Mouse (Mus musculus) G1E-ER4 (cell line): ENCODE data around the gene Gipr. TPM values are rescaled to one million over a fixed set of nuclear protein-coding genes. Genes with fewer than 3 reads are reported as not detected.

ENCODE experiments used
- GATA1 ChIP-seq: IDR thresholded peaks from one replicate; pipeline ENCODE4 v1.8.0; 2012; ENCODE audit warnings: low read length, inconsistent platforms
- polyA plus RNA-seq: library from polyadenylated mRNA; stranded (reverse); fragments of >175 nt; gene quantifications from 2 replicates; pipeline ENCODE4 v1.2.3, GENCODE M21; 2012

The Gipr gene
- polyA plus RNA-seq, 1 experiment: 3.0 TPM

DNA sequence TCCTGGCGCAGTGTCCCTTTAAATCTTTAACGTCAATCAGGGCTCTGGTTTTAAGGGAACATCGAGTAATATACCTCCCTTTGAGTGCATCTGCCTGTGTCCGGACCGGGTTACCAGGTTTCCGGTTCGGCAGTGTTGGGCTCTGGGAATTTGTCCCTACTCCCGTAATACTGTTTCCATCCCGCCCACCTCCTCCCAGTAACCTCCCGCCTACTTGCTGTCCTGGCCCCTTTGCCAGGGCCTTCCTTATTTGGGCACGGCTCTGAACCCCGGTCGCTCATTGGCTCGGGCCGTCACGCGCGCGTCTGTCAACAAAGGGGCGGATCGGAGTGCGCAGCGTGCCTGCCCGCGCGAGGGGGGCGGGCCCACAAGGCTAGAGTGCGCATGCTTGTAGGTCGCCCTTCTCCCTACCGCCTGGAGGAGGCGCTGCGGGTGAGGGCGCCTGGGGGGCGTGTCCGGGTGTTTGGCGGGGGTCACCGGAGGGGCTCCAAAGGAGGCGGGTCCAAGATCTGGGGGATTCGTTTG, 34.5 kb downstream of the Gipr start:
- TF ChIP-seq GATA1: no peak

DNA sequence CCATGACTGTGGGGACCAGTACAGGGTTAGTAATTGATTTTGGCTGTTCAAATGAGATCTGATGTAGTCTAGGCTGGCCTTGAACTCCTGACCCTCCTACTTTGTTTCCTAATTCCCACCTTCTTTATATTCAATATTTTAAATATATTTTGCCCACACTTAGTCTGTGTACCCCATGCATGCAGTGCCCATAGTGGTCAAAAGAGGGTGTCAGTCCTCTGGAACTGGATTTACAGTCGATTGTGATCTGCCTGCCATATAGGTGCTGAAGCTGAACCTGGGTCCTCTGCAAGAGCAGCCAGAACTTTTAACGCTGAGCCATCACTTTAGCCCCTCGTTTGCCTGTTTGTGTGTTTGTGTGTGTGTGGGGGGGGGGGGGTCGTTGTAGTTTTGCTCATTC, 35.3 kb downstream of the Gipr start:
- no peak for TF ChIP-seq GATA1

DNA sequence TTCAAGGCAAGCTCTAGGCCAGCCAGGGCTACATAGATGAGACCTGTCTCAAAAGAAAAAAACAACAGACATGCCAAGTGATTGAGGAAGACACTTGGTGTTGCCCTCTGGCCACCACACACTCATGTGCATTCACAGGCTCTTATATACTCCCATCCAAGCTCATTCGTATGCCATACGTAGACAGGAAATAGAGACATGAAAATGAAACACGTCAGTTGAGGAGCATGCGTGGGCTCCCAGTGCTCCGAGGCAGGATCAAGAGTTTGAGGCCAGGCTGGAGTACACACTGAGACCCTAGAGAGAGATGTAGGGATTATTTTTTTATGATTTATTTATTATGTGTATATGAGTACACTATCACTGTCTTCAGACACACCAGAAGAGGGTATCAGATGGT, 36.5 kb downstream of the Gipr start:
- TF ChIP-seq GATA1: no peak

DNA sequence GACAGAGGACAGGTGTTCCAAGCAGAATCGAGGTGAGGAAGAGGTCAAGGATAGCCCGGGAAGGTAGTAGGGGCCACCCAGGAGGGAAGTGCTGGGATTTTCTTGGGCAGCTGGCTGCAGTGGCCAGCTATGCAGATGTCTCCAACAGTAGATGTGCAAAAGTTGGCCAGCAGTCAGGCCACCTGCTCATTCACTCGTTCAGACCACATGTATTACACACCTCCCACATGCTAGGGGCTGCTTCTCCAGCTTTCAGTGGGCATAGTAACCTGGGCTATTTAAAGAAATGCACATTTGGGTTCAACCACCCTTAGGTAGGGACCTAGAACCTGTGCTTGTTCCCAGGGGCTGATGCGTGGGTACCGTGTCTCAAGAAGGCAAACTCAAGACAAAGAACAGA, 38.2 kb downstream of the Gipr start:
- no peak for TF ChIP-seq GATA1

DNA sequence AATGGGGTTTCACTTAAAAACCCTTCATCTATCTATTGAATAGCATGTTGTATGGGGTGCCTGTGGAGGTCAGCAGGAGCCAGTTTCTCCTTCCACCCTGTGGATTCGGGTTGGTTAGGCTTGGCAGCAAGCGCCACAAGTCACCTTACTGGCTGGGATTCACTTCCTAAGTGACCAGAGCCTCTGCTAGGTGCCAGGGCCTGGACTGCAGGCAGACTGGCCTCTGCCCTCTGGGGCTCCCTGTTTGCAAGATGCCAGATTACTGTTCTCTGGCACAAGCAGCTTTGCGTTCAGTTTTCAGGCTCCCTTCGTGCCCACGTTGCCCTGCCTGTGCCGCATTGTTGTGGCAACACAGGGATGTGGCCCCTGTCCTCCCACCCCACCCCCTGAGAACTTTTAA, 41.2 kb downstream of the Gipr start:
- TF ChIP-seq GATA1: no peak

DNA sequence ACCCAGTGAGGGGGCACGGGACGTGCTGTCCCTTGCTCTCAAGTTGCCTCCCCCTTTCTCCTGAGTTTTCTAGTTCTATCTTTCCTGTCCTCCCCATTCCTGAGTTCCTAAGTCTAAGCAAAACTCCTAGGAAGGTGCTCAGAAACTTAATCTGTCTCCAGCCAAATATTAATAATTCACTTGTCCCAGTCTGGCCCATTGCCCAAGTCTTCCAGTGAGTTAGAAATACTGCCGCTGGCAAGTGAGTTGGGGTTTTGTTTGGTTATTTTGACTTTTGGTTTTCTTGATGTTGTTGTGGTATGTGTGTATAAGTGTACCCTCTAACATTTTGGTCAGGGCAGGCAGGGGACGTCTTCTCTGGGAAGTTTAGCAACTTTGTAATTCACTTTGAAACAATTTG, 44.2 kb downstream of the Gipr start:
- no peak for TF ChIP-seq GATA1

DNA sequence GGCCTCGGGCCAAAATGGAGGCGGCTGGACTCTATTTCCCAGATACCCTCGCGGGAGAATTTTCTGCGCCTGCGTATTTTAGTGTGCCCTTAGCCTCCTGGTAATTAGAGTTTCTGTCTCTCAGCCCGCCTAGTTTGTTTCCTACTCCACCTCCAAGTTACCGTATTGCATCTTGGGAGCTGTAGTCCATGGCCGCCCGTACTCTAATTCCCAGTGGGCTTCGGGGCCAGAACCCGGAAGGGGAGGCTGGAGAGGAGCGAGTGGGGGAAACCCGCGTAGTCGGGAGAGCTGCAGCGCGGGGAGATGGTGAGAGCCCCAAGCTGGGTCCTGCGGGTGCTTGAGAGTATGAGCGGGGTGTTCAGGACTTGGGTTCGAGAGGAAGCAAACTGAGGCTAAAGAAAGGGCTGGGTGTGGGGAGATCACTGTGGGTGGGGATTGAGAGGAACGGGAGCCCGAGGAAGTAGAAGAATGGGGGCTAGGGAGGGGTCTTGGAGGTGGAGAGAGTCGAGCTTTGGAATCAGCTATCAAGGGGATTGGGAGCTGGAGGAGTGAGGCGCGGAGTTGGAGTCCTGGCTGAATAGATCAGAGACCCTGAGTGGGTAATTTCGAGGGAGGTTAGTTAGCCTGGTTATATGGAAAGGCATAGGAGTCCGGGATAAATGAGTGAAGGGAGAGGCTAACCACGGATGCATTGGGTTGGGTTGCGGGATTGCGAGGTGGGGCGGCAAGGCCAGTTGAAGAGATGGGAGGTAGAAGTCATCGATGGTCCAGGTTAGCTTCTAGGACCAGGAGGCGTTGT, 46.1 kb downstream of the Gipr start, which contains the start of gene Fbxo46:
Fbxo46 (plus strand) TSS at position 229 of the 799 bp plus-strand sequence.
- TF ChIP-seq GATA1: no peak

DNA sequence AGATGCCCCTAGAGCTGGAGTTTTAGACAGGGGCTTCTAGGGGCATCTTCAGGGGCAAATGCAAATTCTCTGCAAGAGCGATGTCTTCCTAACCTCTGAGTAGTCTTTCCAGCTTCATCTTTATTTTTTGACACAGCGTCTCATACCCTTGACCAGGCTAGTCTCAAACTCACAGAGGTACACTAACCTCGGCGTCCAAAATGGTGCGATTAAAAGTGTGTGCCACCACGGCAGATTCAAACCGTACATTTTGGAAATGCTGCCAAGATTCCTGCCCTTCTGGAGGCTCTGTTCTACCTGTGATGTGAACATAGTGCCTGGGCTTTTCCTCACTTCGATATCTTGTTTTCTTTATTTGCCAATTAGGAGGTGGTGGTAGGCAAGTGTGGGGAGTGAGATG, 46.8 kb downstream of the Gipr start:
- no peak for TF ChIP-seq GATA1

DNA sequence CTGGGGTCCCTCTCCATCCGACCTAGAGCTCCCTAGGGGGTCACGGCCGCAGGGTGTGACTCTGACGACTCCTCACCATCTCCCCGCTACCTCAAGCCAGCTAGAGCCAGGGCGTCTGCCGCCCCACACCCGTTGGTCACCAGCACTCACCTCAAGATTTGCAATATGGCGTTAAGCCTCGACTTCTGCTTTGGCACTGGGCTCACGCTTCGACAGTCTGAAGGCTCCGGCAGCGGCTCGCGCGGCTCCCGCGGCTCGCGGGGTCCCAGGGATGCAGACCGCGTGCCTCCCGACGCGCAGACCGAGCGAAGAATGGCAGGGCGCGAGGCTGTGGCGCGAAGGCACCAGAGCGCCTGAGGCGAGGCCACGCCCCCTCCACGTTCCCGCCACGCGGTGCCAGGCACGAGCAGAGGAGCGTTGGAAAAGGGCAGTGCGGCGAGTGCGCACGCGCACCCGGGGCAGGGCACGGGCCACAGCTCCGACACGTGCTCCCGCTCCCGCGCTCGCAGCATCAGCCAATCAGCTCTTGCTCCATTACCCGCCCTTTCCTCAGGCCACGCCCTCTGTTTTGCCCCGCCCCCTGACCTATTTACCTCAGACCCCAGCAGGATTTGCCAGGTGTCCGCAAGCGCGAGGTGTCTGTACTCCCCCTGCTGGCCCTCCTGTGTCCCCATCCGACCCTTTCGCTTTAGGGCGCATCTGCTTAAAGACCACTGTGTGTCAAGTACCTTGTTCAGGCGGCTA, 47.7 kb downstream of the Gipr start, which contains the start of gene Gm4969:
Gm4969 (minus strand) TSS at position 341 of the 744 bp plus-strand sequence.
- no peak for TF ChIP-seq GATA1

DNA sequence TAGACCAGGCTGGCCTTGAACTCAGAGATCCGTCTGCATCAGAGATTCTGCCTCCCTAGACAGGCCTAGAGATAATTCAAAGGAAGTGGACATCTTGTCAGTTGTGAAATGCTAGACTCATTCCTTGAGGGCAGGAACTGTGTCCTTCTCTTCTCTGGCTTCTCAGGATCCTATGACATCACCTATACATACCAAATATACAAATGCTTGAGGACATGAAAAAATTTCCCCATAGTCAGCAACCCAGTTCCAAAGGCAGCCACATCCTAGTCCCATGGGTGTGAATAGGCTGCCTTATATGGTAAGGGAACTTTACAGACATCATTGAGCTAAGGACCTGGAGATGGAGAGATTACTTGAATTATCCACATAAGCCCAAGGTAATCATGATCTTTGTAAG, 56.4 kb downstream of the Gipr start:
- no peak for TF ChIP-seq GATA1

DNA sequence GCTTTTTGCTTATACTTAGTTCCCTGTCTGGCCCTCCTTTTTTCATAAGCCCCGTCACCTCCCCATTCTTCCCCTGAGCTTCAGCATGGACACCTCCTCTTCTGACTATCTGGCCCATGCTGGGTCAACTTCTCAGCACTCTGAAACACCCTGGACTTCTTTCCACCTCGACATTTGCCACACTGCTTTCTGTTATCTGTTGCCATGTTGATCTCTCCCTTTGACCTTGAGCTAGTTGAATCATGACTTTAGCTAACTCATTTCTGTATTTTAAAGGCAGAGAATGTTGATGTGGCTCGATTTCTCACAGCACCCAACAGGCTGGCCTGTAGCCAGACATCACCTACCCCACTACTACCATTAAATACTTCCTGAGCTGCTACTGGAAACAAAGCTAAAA, 58.5 kb downstream of the Gipr start:
- TF ChIP-seq GATA1: no peak

Other genes starting within 250 kb of the Gipr start
- gene Nova2, start 240.2 kb downstream of the Gipr start, polyA plus RNA-seq: not detected in 2 replicates
- gene Nanos2, start 178.7 kb downstream of the Gipr start, polyA plus RNA-seq: not detected in 2 replicates
- gene Mypop, start 174.9 kb downstream of the Gipr start, polyA plus RNA-seq: 32.1 and 38.6 TPM in 2 replicates
- 175 and 217 TPM in 2 replicates for gene Irf2bp1, start 162.1 kb downstream of the Gipr start, polyA plus RNA-seq
- gene Foxa3, start 142.6 kb downstream of the Gipr start, polyA plus RNA-seq: 0.04 TPM in 1 of 2 replicates, not detected in the other
- 336 and 348 TPM in 2 replicates for gene Sympk, start 141.8 kb downstream of the Gipr start, polyA plus RNA-seq
- gene Rsph6a, start 111.4 kb downstream of the Gipr start, polyA plus RNA-seq: 0.04 and 0.06 TPM in 2 replicates
- 170 and 197 TPM in 2 replicates for gene Dmwd, start 89.9 kb downstream of the Gipr start, polyA plus RNA-seq
- 71.8 and 88.9 TPM in 2 replicates for gene Dmpk, start 82.3 kb downstream of the Gipr start, polyA plus RNA-seq
- 20.3 and 21.4 TPM in 2 replicates for gene Six5, start 71.5 kb downstream of the Gipr start, polyA plus RNA-seq
- gene Gm4969, start 47.8 kb downstream of the Gipr start, polyA plus RNA-seq: not detected in 2 replicates
- 26.5 and 28.7 TPM in 2 replicates for gene Fbxo46, start 46.3 kb downstream of the Gipr start, polyA plus RNA-seq
- gene Qpctl, start 16.8 kb downstream of the Gipr start, polyA plus RNA-seq: 11.6 and 11.8 TPM in 2 replicates
- 80.6 and 135 TPM in 2 replicates for gene Snrpd2, start 16.4 kb downstream of the Gipr start, polyA plus RNA-seq
- 26.9 and 30.2 TPM in 2 replicates for gene Eml2, start 10.3 kb upstream of the Gipr start, polyA plus RNA-seq
- gene Gpr4, start 46.4 kb upstream of the Gipr start, polyA plus RNA-seq: 0.11 and 0.17 TPM in 2 replicates
- 15.7 and 17.2 TPM in 2 replicates for gene Opa3, start 62.2 kb upstream of the Gipr start, polyA plus RNA-seq
- 588 and 783 TPM in 2 replicates for gene Vasp, start 105.7 kb upstream of the Gipr start, polyA plus RNA-seq
- gene Ppm1n, start 113.9 kb upstream of the Gipr start, polyA plus RNA-seq: not detected in 2 replicates
- gene Rtn2, start 116.5 kb upstream of the Gipr start, polyA plus RNA-seq: 0.65 and 0.72 TPM in 2 replicates
- gene Fosb, start 143.9 kb upstream of the Gipr start, polyA plus RNA-seq: 0.52 and 0.54 TPM in 2 replicates
- gene Ercc1, start 178.7 kb upstream of the Gipr start, polyA plus RNA-seq: 109 and 133 TPM in 2 replicates
- 68.3 and 117 TPM in 2 replicates for gene Cd3eap, start 193.4 kb upstream of the Gipr start, polyA plus RNA-seq
- 37.2 and 45.4 TPM in 2 replicates for gene Ppp1r13l, start 193.6 kb upstream of the Gipr start, polyA plus RNA-seq
- gene Ercc2, start 215.9 kb upstream of the Gipr start, polyA plus RNA-seq: 59.8 and 60.3 TPM in 2 replicates
- gene Klc3, start 238.0 kb upstream of the Gipr start, polyA plus RNA-seq: 0.23 and 0.25 TPM in 2 replicates
- not detected in 2 replicates for gene Ckm, start 238.6 kb upstream of the Gipr start, polyA plus RNA-seq